Mouse (Mus musculus): ENCODE results near the gene Fam89b.

Gene Fam89b

GRCm38 (mm10) chr19:5684236-5684635 lies 45.2 kb downstream of the Fam89b start:
- DNase-seq (ENCODE audit: low spot score), result no peak

GRCm38 (mm10) chr19:5680432-5680831 lies 49.0 kb downstream of the Fam89b start:
- no peak for DNase-seq (ENCODE audit: low spot score)
